Mouse (Mus musculus): ENCODE measurements around the gene Tnf. TPM values are rescaled to one million over a fixed set of nuclear protein-coding genes. Genes with fewer than 3 reads are reported as not detected.

Tnf gene
- polyA plus RNA-seq, 1 experiment from 2014 or later, result 0.95 TPM

GRCm38 (mm10) chr17:35190096-35190495, 11.7 kb downstream of the Tnf start:
- H3K27me3 ChIP-seq (replicated peaks; ENCODE audit: insufficient read depth, low read length), result no peaks in the 10 kb centered on the region
- H3K4me1 ChIP-seq (ENCODE audit: insufficient read depth, low read depth, low read length), result peaks cover 4% of the 10 kb centered on the region; the same call in 1 of the 2 replicates
- DNase-seq (ENCODE audit: low spot score) (no peak), ATAC-seq (no peak)
- no peaks in the 10 kb centered on the region for H3K9me3 ChIP-seq (ENCODE audit: low read length)
- no peak overlapping the region for H3K4me3 ChIP-seq (ENCODE audit: low read depth, low read length)
- H3K36me3 ChIP-seq (ENCODE audit: insufficient read depth, low read length), result no peaks in the 10 kb centered on the region
- no peak overlapping the region for H3K4me2 ChIP-seq (replicated peaks; ENCODE audit: low read depth, low read length)
- TF ChIP-seq EP300 (IDR thresholded peaks at IDR 0.05) (no peak), CTCF (IDR thresholded peaks at IDR 0.05) (no peak)
- no peak overlapping the region for H3K27ac ChIP-seq (ENCODE audit: low read length)
- 57% methylated on average over 4 of the region's 4 CpGs for WGBS
- no peak overlapping the region for H3K9ac ChIP-seq (replicated peaks; ENCODE audit: low read depth)

- ATAC-seq (no peak), DNase-seq (ENCODE audit: low spot score) (no peak)
- WGBS, result 19% methylated on average over 1 of the region's 1 CpGs
- Histone ChIP-seq H3K9ac (replicated peaks; ENCODE audit: low read depth) (no peak overlapping the region), H3K27ac (ENCODE audit: low read length) (no peak overlapping the region), H3K4me3 (ENCODE audit: low read depth, low read length) (no peak overlapping the region), H3K36me3 (ENCODE audit: insufficient read depth, low read length) (no peaks in the 10 kb centered on the region), H3K9me3 (ENCODE audit: low read length) (no peaks in the 10 kb centered on the region), H3K27me3 (replicated peaks; ENCODE audit: insufficient read depth, low read length) (no peaks in the 10 kb centered on the region), H3K4me1 (ENCODE audit: insufficient read depth, low read depth, low read length) (peaks cover 1% of the 10 kb centered on the region; the same call in 1 of the 2 replicates), H3K4me2 (replicated peaks; ENCODE audit: low read depth, low read length) (no peak overlapping the region)
- TF ChIP-seq CTCF (IDR thresholded peaks at IDR 0.05) (no peak), EP300 (IDR thresholded peaks at IDR 0.05) (no peak)
Observed at GRCm38 (mm10) chr17:35189186-35189585, 12.6 kb downstream of the Tnf start.

- TF ChIP-seq CTCF (IDR thresholded peaks at IDR 0.05), result no peak
- no peak for TF ChIP-seq EP300 (IDR thresholded peaks at IDR 0.05)
- WGBS, result 64% methylated on average over 7 of the region's 7 CpGs
- Histone ChIP-seq H3K36me3 (ENCODE audit: insufficient read depth, low read length) (no peaks in the 10 kb centered on the region), H3K27ac (ENCODE audit: low read length) (peak within 1 kb of the TSS; percentile 9; the same call in 1 of the 2 replicates), H3K27me3 (replicated peaks; ENCODE audit: insufficient read depth, low read length) (no peaks in the 10 kb centered on the region), H3K9ac (replicated peaks; ENCODE audit: low read depth) (no peak within 1 kb of the TSS), H3K4me1 (ENCODE audit: insufficient read depth, low read depth, low read length) (no peaks in the 10 kb centered on the region), H3K9me3 (ENCODE audit: low read length) (no peaks in the 10 kb centered on the region), H3K4me2 (replicated peaks; ENCODE audit: low read depth, low read length) (no peak within 1 kb of the TSS), H3K4me3 (ENCODE audit: low read depth, low read length) (no peak within 1 kb of the TSS)
- ATAC-seq (no peak), DNase-seq (ENCODE audit: low spot score) (no peak)
Observed at GRCm38 (mm10) chr17:35187959-35188610, 13.7 kb downstream of the Tnf start, which contains the start of gene Lst1. Gene Lst1 (minus strand): TSS chr17:35188439.

GRCm38 (mm10) chr17:35187345-35187744, 14.5 kb downstream of the Tnf start:
- ATAC-seq (no peak), DNase-seq (ENCODE audit: low spot score) (no peak)
- Histone ChIP-seq H3K27me3 (replicated peaks; ENCODE audit: insufficient read depth, low read length) (no peaks in the 10 kb centered on the region), H3K4me2 (replicated peaks; ENCODE audit: low read depth, low read length) (no peak overlapping the region), H3K4me3 (ENCODE audit: low read depth, low read length) (no peak overlapping the region), H3K9me3 (ENCODE audit: low read length) (no peaks in the 10 kb centered on the region), H3K36me3 (ENCODE audit: insufficient read depth, low read length) (no peaks in the 10 kb centered on the region), H3K9ac (replicated peaks; ENCODE audit: low read depth) (no peak overlapping the region), H3K27ac (ENCODE audit: low read length) (no peak overlapping the region), H3K4me1 (ENCODE audit: insufficient read depth, low read depth, low read length) (no peaks in the 10 kb centered on the region)
- TF ChIP-seq EP300 (IDR thresholded peaks at IDR 0.05) (no peak), CTCF (IDR thresholded peaks at IDR 0.05) (no peak)
- 55% methylated on average over 4 of the region's 4 CpGs for WGBS

GRCm38 (mm10) chr17:35186681-35187080, 15.1 kb downstream of the Tnf start:
- Histone ChIP-seq H3K27me3 (replicated peaks; ENCODE audit: insufficient read depth, low read length) (no peaks in the 10 kb centered on the region), H3K9ac (replicated peaks; ENCODE audit: low read depth) (no peak overlapping the region), H3K36me3 (ENCODE audit: insufficient read depth, low read length) (no peaks in the 10 kb centered on the region), H3K4me3 (ENCODE audit: low read depth, low read length) (peak overlapping the region; percentile 49), H3K4me1 (ENCODE audit: insufficient read depth, low read depth, low read length) (no peaks in the 10 kb centered on the region), H3K27ac (ENCODE audit: low read length) (peak overlapping the region; percentile 71), H3K9me3 (ENCODE audit: low read length) (no peaks in the 10 kb centered on the region), H3K4me2 (replicated peaks; ENCODE audit: low read depth, low read length) (peak overlapping the region; percentile 54)
- 3% methylated on average over 4 of the region's 4 CpGs for WGBS
- TF ChIP-seq CTCF (IDR thresholded peaks at IDR 0.05), result no peak
- TF ChIP-seq EP300 (IDR thresholded peaks at IDR 0.05), result no peak
- ATAC-seq (peak; percentile 37; the same call in 1 of the 2 replicates), DNase-seq (ENCODE audit: low spot score) (peak; percentile 53)

- peak; percentile 72 for ATAC-seq
- Histone ChIP-seq H3K4me2 (replicated peaks; ENCODE audit: low read depth, low read length) (peak overlapping the region; percentile 54), H3K9me3 (ENCODE audit: low read length) (no peaks in the 10 kb centered on the region), H3K36me3 (ENCODE audit: insufficient read depth, low read length) (no peaks in the 10 kb centered on the region), H3K9ac (replicated peaks; ENCODE audit: low read depth) (peak overlapping the region; percentile 16; the same call in 1 of the 2 replicates), H3K4me3 (ENCODE audit: low read depth, low read length) (peak overlapping the region; percentile 49), H3K27ac (ENCODE audit: low read length) (peak overlapping the region; percentile 71), H3K4me1 (ENCODE audit: insufficient read depth, low read depth, low read length) (no peaks in the 10 kb centered on the region), H3K27me3 (replicated peaks; ENCODE audit: insufficient read depth, low read length) (no peaks in the 10 kb centered on the region)
- DNase-seq (ENCODE audit: low spot score), result peak; percentile 78
- 1% methylated on average over 18 of the region's 18 CpGs for WGBS
- TF ChIP-seq CTCF (IDR thresholded peaks at IDR 0.05) (no peak), EP300 (IDR thresholded peaks at IDR 0.05) (peak; percentile 11; the same call in 1 of the 2 replicates)
Observed at GRCm38 (mm10) chr17:35185639-35186611, 15.9 kb downstream of the Tnf start.

Data from lung, postnatal 0 days (tissue).